Mouse (Mus musculus) R1 (cell line): ENCODE results near the gene Gstm1.
"Not testable (repeated sequence)": the region's sequence is repeated elsewhere in the genome, so short reads cannot be mapped to it uniquely, and the experiment has no call there.

Source experiments
- DNase-seq: peaks from one replicate; pipeline ENCODE4 v3.0.0-alpha.2; 2018; ENCODE audit warnings: low read depth, low spot score

Gstm1 gene

GRCm38 (mm10) chr3:108017473-108018189 lies at the start of gene Gstm1:
Gstm1 (minus strand) TSS chr3:108017973.
- DNase-seq = peak; percentile 99

- DNase-seq = no peak
Observed at GRCm38 (mm10) chr3:108067370-108067934, 49.7 kb upstream of the Gstm1 start.

GRCm38 (mm10) chr3:108065551-108065950 lies 47.8 kb upstream of the Gstm1 start:
- DNase-seq = no peak

GRCm38 (mm10) chr3:108064672-108065071 lies 46.9 kb upstream of the Gstm1 start:
- no peak for DNase-seq

GRCm38 (mm10) chr3:108062648-108063047 lies 44.9 kb upstream of the Gstm1 start:
- no peak for DNase-seq

GRCm38 (mm10) chr3:108061420-108061819 lies 43.6 kb upstream of the Gstm1 start:
- peak; percentile 79 for DNase-seq

GRCm38 (mm10) chr3:108050493-108050892 lies 32.7 kb upstream of the Gstm1 start:
- DNase-seq = no peak

- DNase-seq = no peak
Observed at GRCm38 (mm10) chr3:108048306-108048705, 30.5 kb upstream of the Gstm1 start.

- no peak for DNase-seq
Observed at GRCm38 (mm10) chr3:108046944-108047655, 29.3 kb upstream of the Gstm1 start.

- DNase-seq = peak; percentile 93
Observed at GRCm38 (mm10) chr3:108044394-108045140, 26.8 kb upstream of the Gstm1 start, which contains the start of gene Gstm4. Gstm4 (minus strand) TSS chr3:108044894.

GRCm38 (mm10) chr3:108033156-108033555 lies 15.4 kb upstream of the Gstm1 start:
- no peak for DNase-seq

GRCm38 (mm10) chr3:108032113-108032512 lies 14.3 kb upstream of the Gstm1 start:
- DNase-seq = no peak

- no peak for DNase-seq
Observed at GRCm38 (mm10) chr3:108028641-108029365, 11.0 kb upstream of the Gstm1 start.

GRCm38 (mm10) chr3:108026597-108026996 lies 8.8 kb upstream of the Gstm1 start:
- DNase-seq = no peak

GRCm38 (mm10) chr3:108026049-108026448 lies 8.3 kb upstream of the Gstm1 start:
- no peak for DNase-seq

- DNase-seq = no peak
Observed at GRCm38 (mm10) chr3:108025318-108025717, 7.5 kb upstream of the Gstm1 start.

GRCm38 (mm10) chr3:108022650-108023049 lies 4.9 kb upstream of the Gstm1 start:
- DNase-seq = no peak

- DNase-seq = not testable (repeated sequence)
Observed at GRCm38 (mm10) chr3:108020351-108021022, 2.7 kb upstream of the Gstm1 start.

GRCm38 (mm10) chr3:108019226-108019625 lies 1.5 kb upstream of the Gstm1 start:
- DNase-seq = not testable (repeated sequence)

- DNase-seq = no peak
Observed at GRCm38 (mm10) chr3:108018190-108018820, 532 bp upstream of the Gstm1 start.
